Mouse (Mus musculus) hindbrain, postnatal 0 days (tissue): ENCODE measurements at regions not wholly inside any gene's neighbourhood (a gene's known extent, or its start where the extent isn't known, plus 50 kb on each side); places are given as distances from the start of the nearest gene placed in this dataset.

ENCODE experiments used
- ATAC-seq: fragments of 200-750 bp; cut with Nextera tagmentation; 2 replicates; pipeline ENCODE4 v1.8.0; 2017; ENCODE audit warnings: mild to moderate bottlenecking, moderate TSS enrichment, moderate library complexity
- DNase-seq: peaks from one replicate; pipeline ENCODE4 v3.0.0-alpha.2; 2015; ENCODE audit warnings: low spot score
- H3K27ac ChIP-seq: fragments of 300-500 bp; sonication (generic); 2 replicates; pipeline ENCODE4 v1.5.1; 2014; ENCODE audit warnings: mild to moderate bottlenecking
- H3K27me3 ChIP-seq: fragments of 300-500 bp; sonication (generic); 2 replicates; pipeline ENCODE4 v1.6.1; 2014; ENCODE audit warnings: low read length, mixed read lengths; ENCODE audit not compliant: insufficient read depth
- H3K36me3 ChIP-seq: fragments of 300-500 bp; sonication (generic); 2 replicates; pipeline ENCODE4 v1.6.1; 2014; ENCODE audit warnings: low read length, mixed read lengths; ENCODE audit not compliant: insufficient read depth
- H3K4me1 ChIP-seq: fragments of 300-500 bp; sonication (generic); 2 replicates; pipeline ENCODE4 v1.6.1; 2014; ENCODE audit warnings: antibody characterized with exemption, low read length, mixed read lengths; ENCODE audit not compliant: insufficient read depth
- H3K4me2 ChIP-seq: fragments of 300-500 bp; sonication (generic); 2 replicates; pipeline ENCODE4 v1.6.1; 2014; ENCODE audit warnings: low read depth, mild to moderate bottlenecking, low read length, moderate library complexity, mixed read lengths
- H3K4me3 ChIP-seq: fragments of 300-500 bp; sonication (generic); 2 replicates; pipeline ENCODE4 v1.5.1; 2014; ENCODE audit warnings: low read length
- H3K9ac ChIP-seq: fragments of 300-500 bp; sonication (generic); replicated peaks from 2 replicates; pipeline ENCODE4 v1.6.1; 2014; ENCODE audit warnings: mild to moderate bottlenecking, low read length, moderate library complexity, mixed read lengths
- H3K9me3 ChIP-seq: fragments of 300-500 bp; sonication (generic); 2 replicates; pipeline ENCODE4 v1.6.1; 2016; ENCODE audit warnings: low read length, mixed read lengths
- CTCF ChIP-seq: IDR thresholded peaks from 2 replicates; pipeline ENCODE4 v1.5.1; 2016; ENCODE audit warnings: antibody characterized with exemption, control low read depth, low read depth
- WGBS: fragments of 180-500 bp; shearing (Covaris S2); extraction: QIAGEN DNeasy Blood & Tissue Kit; methylation state at CpG from one replicate; pipeline ENCODE4 v1.1.7; 2014; 5-methylcytosine and 5-hydroxymethylcytosine counted together

GRCm38 (mm10) chr14:109266521-109266920 is 352.6 kb upstream of the Slitrk1 start:
- no peak overlapping the region for H3K4me3 ChIP-seq
- no peaks in the 10 kb centered on the region for H3K27me3 ChIP-seq
- no peak overlapping the region for H3K9ac ChIP-seq
- H3K27ac ChIP-seq = no peak overlapping the region
- no peak for TF ChIP-seq CTCF
- no peaks in the 10 kb centered on the region for H3K36me3 ChIP-seq
- no peak overlapping the region for H3K4me2 ChIP-seq
- DNase-seq = peak; percentile 36
- 42% methylated on average over 4 of the region's 4 CpGs for WGBS
- no peaks in the 10 kb centered on the region for H3K4me1 ChIP-seq
- H3K9me3 ChIP-seq = no peaks in the 10 kb centered on the region
- no peak for ATAC-seq

DNA sequence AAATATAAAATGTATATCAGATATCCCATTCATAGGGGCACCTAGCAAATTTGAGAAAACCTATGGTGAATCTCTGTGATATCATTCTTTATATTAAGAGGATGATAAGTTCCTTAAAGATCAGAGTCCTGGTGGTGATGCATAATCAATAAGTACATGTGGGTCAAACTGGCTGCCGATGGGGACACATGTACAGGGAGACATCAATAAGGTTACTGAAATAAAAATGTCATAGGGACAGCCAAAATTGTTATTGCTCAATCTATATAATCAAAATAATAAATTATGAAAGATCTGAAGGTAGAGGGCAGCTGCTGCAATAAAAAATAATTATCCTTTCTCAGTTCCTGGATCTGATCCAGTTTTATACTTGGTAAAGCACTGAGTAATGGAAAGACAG is 348.0 kb upstream of the Slitrk1 start:
- H3K9ac ChIP-seq = no peak overlapping the region
- TF ChIP-seq CTCF = no peak
- no peak overlapping the region for H3K4me2 ChIP-seq
- no peak overlapping the region for H3K27ac ChIP-seq
- ATAC-seq (no peak), DNase-seq (no peak)
- H3K4me1 ChIP-seq = no peaks in the 10 kb centered on the region
- H3K9me3 ChIP-seq = no peaks in the 10 kb centered on the region
- 86% methylated on average over 1 of the region's 1 CpGs for WGBS
- no peaks in the 10 kb centered on the region for H3K27me3 ChIP-seq
- no peak overlapping the region for H3K4me3 ChIP-seq
- H3K36me3 ChIP-seq = no peaks in the 10 kb centered on the region

DNA sequence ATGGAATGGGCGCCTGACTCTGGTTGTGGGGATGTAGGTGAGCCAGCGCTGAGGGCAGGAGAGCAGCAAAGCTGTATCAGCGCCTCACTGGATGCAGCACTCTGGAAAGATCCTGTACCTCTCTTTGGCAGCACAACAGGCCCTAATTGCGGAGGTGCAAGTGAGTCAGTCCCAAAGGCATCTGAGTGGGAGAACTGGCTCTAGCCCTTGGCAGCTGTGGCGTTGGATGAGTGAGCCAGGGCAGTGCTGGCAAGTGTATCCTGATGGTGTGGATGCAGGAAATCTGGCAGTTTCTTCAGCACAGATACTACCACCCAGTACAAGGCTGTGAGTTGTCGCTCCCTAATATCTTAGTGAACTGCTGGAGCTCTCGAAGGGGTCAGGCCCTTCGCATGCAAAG is 300.9 kb upstream of the Slitrk1 start:
- no peak for ATAC-seq
- 91% methylated on average over 8 of the region's 8 CpGs for WGBS

DNA sequence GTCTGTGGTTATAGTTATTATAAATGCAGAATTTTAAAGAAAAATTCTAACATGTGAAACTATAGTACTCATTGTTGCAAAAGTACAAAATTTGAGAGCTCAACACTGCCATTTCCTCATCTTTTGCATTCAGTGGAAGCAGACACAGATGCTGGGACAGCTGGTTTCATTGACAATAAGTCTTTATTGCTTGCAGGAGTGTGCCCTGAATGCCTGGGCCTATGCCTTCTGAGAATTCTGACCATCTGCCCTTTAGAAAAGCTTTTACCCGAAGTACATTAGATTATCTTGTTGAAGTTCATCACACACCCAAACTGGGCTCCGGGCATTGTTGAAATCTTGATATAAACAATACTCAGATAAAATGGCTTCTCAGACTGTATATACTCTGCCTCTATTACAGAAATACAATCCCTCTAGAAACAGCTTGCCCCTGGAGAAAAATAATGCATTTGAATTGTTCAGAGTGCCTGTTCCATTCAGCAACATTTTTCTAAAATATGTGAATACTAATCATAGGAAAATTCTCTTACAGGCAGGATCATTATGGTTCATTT is 266.1 kb upstream of the Slitrk1 start:
- Histone ChIP-seq H3K27me3 (no peaks in the 10 kb centered on the region), H3K4me1 (no peaks in the 10 kb centered on the region), H3K27ac (no peak overlapping the region), H3K4me3 (no peak overlapping the region), H3K4me2 (no peak overlapping the region), H3K9me3 (no peaks in the 10 kb centered on the region), H3K36me3 (no peaks in the 10 kb centered on the region), H3K9ac (no peak overlapping the region)
- 50% methylated on average over 2 of the region's 2 CpGs for whole genome bisulfite sequencing
- DNase-seq = peak; percentile 11
- no peak for TF ChIP-seq CTCF
- no peak for ATAC-seq

More for the DNA sequence above, 300.9 kb upstream of the Slitrk1 start:
- no peak overlapping the region for H3K27ac ChIP-seq
- H3K36me3 ChIP-seq = no peaks in the 10 kb centered on the region
- no peaks in the 10 kb centered on the region for H3K27me3 ChIP-seq
- no peak overlapping the region for H3K4me3 ChIP-seq
- no peaks in the 10 kb centered on the region for H3K9me3 ChIP-seq
- no peak for TF ChIP-seq CTCF
- H3K9ac ChIP-seq = no peak overlapping the region
- no peak overlapping the region for H3K4me2 ChIP-seq
- no peak for DNase-seq
- H3K4me1 ChIP-seq = no peaks in the 10 kb centered on the region

GRCm38 (mm10) chr14:109176602-109177179 is 262.7 kb upstream of the Slitrk1 start:
- H3K27ac ChIP-seq = no peak overlapping the region
- no peak for TF ChIP-seq CTCF
- 70% methylated on average over 2 of the region's 2 CpGs for WGBS
- DNase-seq (no peak), ATAC-seq (no peak)
- no peak overlapping the region for H3K9ac ChIP-seq
- H3K9me3 ChIP-seq = no peaks in the 10 kb centered on the region
- no peaks in the 10 kb centered on the region for H3K4me1 ChIP-seq
- H3K36me3 ChIP-seq = no peaks in the 10 kb centered on the region
- H3K4me2 ChIP-seq = no peak overlapping the region
- H3K4me3 ChIP-seq = no peak overlapping the region
- no peaks in the 10 kb centered on the region for H3K27me3 ChIP-seq

DNA sequence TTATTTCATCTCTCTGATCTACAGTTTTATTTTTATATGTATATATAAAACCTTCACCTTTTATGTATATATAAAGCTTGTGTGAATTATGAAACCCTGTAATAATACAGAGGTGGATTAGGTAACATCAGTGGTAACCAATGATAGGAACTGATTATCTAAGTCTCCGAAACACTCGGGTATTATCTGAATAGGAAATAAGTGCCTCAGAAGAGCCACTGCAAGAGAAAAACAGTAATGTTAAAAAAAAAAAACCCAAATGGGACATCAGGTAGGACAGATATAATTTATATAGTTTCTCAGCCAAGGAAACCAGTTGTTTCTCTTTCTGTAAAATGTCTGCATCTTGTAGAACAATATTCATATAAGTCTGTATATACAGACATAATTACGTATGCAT is 261.9 kb upstream of the Slitrk1 start:
- Histone ChIP-seq H3K36me3 (no peaks in the 10 kb centered on the region), H3K4me2 (no peak overlapping the region), H3K4me1 (no peaks in the 10 kb centered on the region), H3K27ac (no peak overlapping the region), H3K9me3 (no peaks in the 10 kb centered on the region), H3K4me3 (no peak overlapping the region), H3K27me3 (no peaks in the 10 kb centered on the region), H3K9ac (no peak overlapping the region)
- ATAC-seq (no peak), DNase-seq (no peak)
- 91% methylated on average over 3 of the region's 3 CpGs for WGBS
- TF ChIP-seq CTCF = no peak
